Mouse (Mus musculus) C2C12 (cell line): ENCODE measurements around the gene Rgs6.

Experiments used
- CEBPB ChIP-seq: IDR thresholded peaks from one replicate; pipeline ENCODE4 v1.6.1; 2011; ENCODE audit warnings: low read depth, mild to moderate bottlenecking, control low read depth, moderate library complexity
- CTCF ChIP-seq: IDR thresholded peaks from one replicate; pipeline ENCODE4 v1.5.1; 2011; ENCODE audit not compliant: control insufficient read depth, insufficient read depth, insufficient read length
- FOSL1 ChIP-seq: IDR thresholded peaks from one replicate; pipeline ENCODE4 v1.8.0; 2011; ENCODE audit warnings: mild to moderate bottlenecking, low read length; ENCODE audit not compliant: poor library complexity, insufficient read depth, severe bottlenecking
- MAX ChIP-seq: IDR thresholded peaks from one replicate; pipeline ENCODE4 v1.6.1; 2011; ENCODE audit warnings: mild to moderate bottlenecking, control low read depth
- MYOD1 ChIP-seq: IDR thresholded peaks from one replicate; pipeline ENCODE4 v1.6.1; 2011; ENCODE audit warnings: low read depth; ENCODE audit not compliant: control insufficient read depth, insufficient read length

DNA sequence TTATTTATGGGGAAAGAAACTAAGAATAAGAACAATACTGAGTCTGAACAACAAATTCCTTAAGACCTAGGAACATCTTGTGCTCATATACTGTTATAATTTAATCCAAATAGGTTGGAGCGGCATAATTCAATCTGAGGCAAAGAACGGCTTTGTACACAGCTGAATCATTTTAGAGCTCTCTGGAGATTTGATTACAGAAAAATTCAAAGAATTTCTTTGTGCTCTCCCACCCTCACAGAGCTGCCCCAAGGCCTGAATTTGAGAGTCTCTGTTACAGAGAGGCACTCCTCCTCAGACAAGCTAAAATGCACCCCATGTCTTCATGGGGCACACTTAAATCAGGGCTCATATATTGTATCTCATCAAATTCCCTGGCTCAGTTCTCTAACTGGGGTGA lies 332.1 kb downstream of the Rgs6 start:
- TF ChIP-seq CTCF: no peak
- TF ChIP-seq MYOD1: no peak
- TF ChIP-seq FOSL1: no peak
- TF ChIP-seq CEBPB: no peak
- no peak for TF ChIP-seq MAX
